Mouse (Mus musculus): ENCODE measurements around the gene Kdm8.

Gene Kdm8

DNA sequence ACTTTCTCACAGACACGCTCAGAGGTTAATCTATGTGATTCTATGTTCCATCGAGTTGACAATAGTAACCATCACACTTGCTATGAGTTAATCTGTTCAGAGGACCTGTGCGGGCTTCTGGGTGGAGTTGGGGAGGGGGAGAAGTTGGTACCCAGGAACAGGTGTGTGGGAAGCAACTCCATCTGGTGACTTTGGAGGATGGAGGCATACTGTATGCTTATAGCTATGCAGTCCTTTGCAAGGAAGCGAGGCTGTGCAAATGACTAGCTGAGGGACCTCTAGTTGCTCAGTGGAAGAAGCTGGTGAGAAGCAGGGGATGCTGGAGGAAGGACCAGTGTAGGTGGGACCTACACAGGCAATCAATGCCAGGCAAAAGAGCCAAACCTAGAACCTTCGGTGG lies 60.1 kb downstream of the Kdm8 start:
- DNase-seq: no peak

DNA sequence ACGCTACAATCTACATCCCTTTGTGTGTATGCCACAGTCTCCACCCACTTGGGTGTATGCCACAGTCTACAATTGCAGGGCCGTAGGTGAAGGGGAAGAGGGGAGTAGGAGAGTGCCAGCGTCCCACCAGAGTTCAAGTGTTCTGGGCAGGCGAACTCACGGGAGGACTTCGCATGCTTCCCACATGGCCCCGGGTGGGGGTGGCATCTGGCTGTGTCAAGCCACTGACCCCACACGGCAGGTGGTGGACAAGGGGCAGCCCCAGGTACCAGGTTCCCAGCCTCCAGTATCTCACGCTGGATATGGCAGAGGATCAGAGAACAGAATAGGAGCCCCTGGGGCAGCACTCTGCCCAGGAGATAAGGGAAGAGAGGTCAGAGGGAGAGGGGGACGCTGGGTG lies 61.1 kb downstream of the Kdm8 start:
- no peak for DNase-seq

DNA sequence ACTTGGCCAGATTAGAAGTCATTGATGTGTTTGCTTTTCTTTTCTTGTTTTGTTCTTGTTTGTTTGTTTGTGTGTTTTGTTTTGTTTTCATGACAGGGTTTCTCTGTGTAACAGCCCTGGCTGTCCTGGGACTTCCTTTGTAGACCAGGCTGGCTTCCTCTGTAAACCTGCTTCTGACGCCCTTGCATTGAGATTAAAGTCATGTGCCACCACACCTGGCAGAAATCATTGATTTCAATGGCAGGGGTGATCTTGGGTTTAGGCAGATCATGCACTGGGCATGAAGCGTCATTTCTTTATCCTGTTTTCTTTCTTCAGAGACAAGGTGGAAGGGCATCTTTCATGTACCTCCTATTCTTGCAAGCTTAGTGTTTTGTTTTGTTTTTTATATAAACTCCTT lies 62.8 kb downstream of the Kdm8 start:
- DNase-seq: no peak

DNA sequence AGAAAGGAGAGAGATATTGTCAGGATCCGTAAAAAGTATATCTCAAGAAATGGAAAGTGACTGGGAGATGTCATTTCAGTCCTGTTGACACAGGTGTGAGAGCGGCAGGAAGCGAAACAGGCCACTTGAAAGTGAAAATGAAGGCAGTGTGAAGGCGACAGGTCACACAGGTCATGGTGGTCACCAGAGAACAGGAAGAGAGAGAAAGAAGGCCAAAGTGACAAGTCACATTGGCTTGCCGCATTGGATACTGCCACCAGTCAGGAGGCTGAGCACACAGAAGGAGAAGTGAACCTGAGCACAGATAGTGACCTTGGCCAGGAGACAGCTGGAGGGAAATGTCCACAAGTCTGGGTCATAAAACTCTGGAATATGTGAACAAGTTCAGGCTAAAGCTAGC lies 67.0 kb downstream of the Kdm8 start:
- no peak for DNase-seq

DNA sequence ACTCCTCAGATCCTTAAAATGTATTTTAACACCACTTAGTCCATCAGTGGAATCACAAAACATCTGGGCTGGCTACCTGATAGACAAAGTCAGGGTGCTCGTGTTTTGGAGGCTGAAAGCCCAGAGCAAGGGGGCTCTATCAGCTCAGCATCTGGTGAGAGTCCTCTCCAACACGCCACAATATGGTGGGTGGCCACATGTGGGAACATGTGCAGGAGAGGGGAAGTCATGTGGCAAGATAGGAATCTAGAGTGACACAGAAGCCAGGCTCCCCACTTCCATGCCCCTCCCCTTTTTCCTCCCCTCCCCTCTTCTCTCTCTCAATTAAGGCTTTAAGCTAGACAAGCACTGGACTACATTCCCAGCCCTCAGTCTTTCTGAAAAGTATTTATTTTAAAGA lies 67.4 kb downstream of the Kdm8 start:
- no peak for DNase-seq
